Mouse (Mus musculus) embryonic facial prominence, embryonic 11.5 days (tissue): Measurements from ENCODE around the gene Phlpp1. TPM values are rescaled to one million over a fixed set of nuclear protein-coding genes. Genes with fewer than 3 reads are reported as not detected.

ENCODE experiments used
- ATAC-seq: fragments of 200-750 bp; cut with Nextera tagmentation; replicated peaks from 2 replicates; pipeline ENCODE4 v1.8.0; 2017; ENCODE audit warnings: low read depth; ENCODE audit not compliant: insufficient number of reproducible peaks, low FRiP score, low TSS enrichment
- DNase-seq: peaks from one replicate; pipeline ENCODE4 v3.0.0-alpha.2; 2015; ENCODE audit warnings: low spot score
- H3K27ac ChIP-seq: fragments of 300-500 bp; sonication (generic); replicated peaks from 2 replicates; pipeline ENCODE4 v1.5.1; 2014; ENCODE audit warnings: mild to moderate bottlenecking, low read depth, low read length, control low read depth
- H3K27me3 ChIP-seq: fragments of 300-500 bp; sonication (generic); 2 replicates; pipeline ENCODE4 v1.6.1; 2014; ENCODE audit warnings: mild to moderate bottlenecking, low read length, moderate library complexity, mixed read lengths; ENCODE audit not compliant: control insufficient read depth, insufficient read depth
- H3K36me3 ChIP-seq: fragments of 300-500 bp; sonication (generic); replicated peaks from 2 replicates; pipeline ENCODE4 v1.6.1; 2014; ENCODE audit warnings: low read depth, mild to moderate bottlenecking, low read length, moderate library complexity, mixed read lengths; ENCODE audit not compliant: control insufficient read depth, insufficient read depth
- H3K4me1 ChIP-seq: fragments of 300-500 bp; sonication (generic); 2 replicates; pipeline ENCODE4 v1.6.1; 2014; ENCODE audit warnings: low read length, mixed read lengths; ENCODE audit not compliant: control insufficient read depth, insufficient read depth
- H3K4me2 ChIP-seq: fragments of 300-500 bp; sonication (generic); 2 replicates; pipeline ENCODE4 v1.6.1; 2014; ENCODE audit warnings: low read depth, mild to moderate bottlenecking, control low read depth, low read length, moderate library complexity
- H3K4me3 ChIP-seq: fragments of 300-500 bp; sonication (generic); 2 replicates; pipeline ENCODE4 v1.5.1; 2014; ENCODE audit warnings: low read depth, low read length, control low read depth
- H3K9ac ChIP-seq: fragments of 300-500 bp; sonication (generic); replicated peaks from 2 replicates; pipeline ENCODE4 v1.6.1; 2014; ENCODE audit warnings: mild to moderate bottlenecking, control low read depth, low read length
- H3K9me3 ChIP-seq: fragments of 300-500 bp; sonication (generic); replicated peaks from 2 replicates; pipeline ENCODE4 v1.6.1; 2016; ENCODE audit warnings: mild to moderate bottlenecking, low read length, inconsistent platforms, mixed read lengths; ENCODE audit not compliant: control insufficient read depth
- WGBS: fragments of 180-500 bp; shearing (Covaris S2); extraction: QIAGEN DNeasy Blood & Tissue Kit; methylation state at CpG from one replicate; pipeline ENCODE4 v1.1.7; 2014; 5-methylcytosine and 5-hydroxymethylcytosine counted together
- polyA plus RNA-seq: library from polyadenylated mRNA; unstranded; fragments of >200 nt; fragmentation: Nextera tagmentation; extraction: Ambion mirVana; gene quantifications from 2 replicates; pipeline ENCODE4 v1.2.1, GENCODE M21; 2014

Gene Phlpp1
- polyA plus RNA-seq, 1 experiment from 2014 or later = 3.8 TPM

DNA sequence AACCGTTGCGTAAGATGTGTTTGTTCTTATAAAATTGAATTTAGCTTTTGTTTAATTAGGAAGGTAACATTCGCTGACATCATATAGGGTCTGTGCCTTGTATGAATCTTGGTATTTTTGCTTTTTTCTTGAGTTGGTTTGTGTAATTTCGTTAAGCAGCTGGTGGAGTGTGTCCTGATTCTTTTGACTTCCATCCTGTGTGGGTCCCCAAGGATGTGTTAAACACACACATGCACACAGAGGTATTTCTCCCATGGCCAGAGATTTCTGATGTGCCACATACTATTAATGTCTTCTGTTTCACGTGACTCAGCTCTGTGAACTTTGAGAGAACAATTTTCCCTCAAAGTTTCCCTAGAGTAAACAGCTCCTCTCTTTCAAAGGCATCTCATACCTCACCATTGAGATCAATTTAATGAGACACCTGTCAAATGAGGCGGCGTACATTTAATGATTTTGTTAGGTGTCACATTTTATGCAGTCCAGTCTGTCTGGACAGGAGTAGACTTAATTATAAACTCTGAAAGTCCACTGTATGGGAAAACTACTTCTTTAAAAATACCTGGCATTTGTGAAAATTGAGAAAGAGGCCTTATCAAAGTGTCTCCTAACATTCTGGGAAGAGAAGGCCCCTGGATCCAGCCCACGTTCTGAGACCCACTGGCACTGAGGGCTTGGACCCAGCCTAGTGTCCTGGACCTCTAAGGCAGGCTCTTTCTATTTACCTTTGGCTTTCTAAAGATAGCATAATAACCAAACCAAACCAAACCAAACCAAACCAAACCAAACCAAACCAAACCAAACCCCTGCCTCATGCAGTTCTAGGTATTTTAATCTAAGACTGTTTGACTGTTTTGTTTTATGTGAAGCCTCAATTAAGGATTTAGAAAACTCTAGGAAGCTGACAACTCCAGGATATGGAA is 6.6 kb downstream of the Phlpp1 start:
- no peak overlapping the region for H3K27ac ChIP-seq
- H3K4me1 ChIP-seq = peaks cover 4% of the 10 kb centered on the region; the same call in 1 of the 2 replicates
- no peaks in the 10 kb centered on the region for H3K27me3 ChIP-seq
- no peaks in the 10 kb centered on the region for H3K36me3 ChIP-seq
- no peak overlapping the region for H3K4me2 ChIP-seq
- no peak overlapping the region for H3K4me3 ChIP-seq
- DNase-seq = no peak
- WGBS = 64% methylated on average over 8 of the region's 8 CpGs
- no peak; the same call in 1 of the 2 replicates for ATAC-seq
- no peak overlapping the region for H3K9ac ChIP-seq
- H3K9me3 ChIP-seq = no peaks in the 10 kb centered on the region

DNA sequence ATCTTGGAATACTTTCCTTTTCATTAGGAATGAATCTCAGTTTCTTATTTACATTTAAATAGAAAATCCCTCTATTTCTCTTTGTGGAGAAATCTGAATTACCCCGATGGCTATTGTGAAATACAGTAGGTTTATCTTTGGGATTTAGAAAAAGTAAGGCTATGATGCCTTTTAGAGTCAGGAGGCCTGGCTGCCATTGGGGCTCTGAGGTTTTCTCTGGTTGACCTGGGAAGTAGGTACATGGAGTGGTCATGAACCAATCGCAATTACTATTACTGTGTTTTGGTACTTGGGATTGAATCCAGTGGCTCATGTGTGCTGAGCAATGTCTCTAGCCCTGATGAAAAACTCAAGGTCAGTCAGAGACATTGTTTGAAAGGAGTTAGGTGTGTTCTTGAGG is 12.1 kb downstream of the Phlpp1 start:
- no peak overlapping the region for H3K9ac ChIP-seq
- 99% methylated on average over 2 of the region's 2 CpGs for WGBS
- no peak for DNase-seq
- no peaks in the 10 kb centered on the region for H3K4me1 ChIP-seq
- H3K27me3 ChIP-seq = no peaks in the 10 kb centered on the region
- no peaks in the 10 kb centered on the region for H3K36me3 ChIP-seq
- H3K9me3 ChIP-seq = no peaks in the 10 kb centered on the region
- no peak for ATAC-seq
- H3K4me2 ChIP-seq = no peak overlapping the region
- H3K27ac ChIP-seq = no peak overlapping the region
- no peak overlapping the region for H3K4me3 ChIP-seq

DNA sequence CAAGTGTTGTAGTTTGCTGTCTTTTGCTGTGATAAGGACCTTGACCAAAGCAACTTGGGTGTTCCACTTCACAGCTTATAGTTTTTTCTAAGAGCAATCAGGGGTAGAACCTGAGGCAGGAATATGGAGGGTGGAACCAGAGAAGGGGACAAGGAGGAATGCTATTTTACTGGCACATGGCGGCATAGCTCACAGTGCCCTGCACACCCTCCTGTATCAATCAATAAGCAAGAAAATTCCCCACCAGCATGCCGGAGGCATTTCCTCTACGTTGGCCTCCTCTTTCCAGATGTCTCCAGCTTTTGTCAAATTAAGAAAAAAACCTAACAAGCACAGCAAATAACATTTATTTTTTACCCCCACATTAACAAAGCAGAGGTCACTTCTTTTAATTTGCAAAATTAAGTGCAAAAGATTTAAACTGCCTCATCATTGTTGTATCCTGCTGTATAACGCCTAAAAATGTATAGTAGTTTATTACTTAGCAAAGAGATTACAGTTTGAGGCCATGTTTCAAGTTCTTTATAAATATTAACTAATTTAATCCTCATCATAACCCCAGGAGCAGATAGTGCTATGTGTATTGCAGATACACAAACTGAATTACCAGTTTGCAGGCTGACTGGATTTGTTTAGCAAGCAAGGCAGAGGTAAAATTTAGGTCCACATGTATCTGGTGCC is 13.4 kb downstream of the Phlpp1 start:
- no peak for ATAC-seq

DNA sequence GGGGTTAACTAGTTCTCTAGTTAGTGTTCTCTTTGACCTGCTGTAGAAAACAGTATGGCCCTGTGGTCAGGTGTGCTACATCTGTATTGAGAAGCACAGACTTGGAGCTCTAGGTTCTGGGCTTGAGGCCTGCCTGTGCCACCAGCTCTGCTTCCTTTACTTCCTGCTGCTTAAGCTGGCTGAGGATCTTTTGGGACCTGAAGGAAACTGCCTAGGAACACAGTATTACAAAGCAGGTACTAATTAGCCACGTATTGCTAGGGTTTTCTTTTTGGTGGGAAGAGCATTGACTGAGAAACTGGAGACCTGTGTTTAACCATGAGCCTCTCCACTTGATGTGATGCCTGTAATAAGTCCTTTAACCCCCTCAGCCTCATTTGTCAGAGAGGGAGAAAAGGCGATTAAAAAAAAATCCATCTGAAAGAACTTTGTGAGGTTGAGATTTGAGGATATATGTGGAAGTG is 13.9 kb downstream of the Phlpp1 start:
- no peak overlapping the region for H3K4me2 ChIP-seq
- DNase-seq (no peak), ATAC-seq (no peak)
- H3K9me3 ChIP-seq = no peaks in the 10 kb centered on the region
- H3K4me1 ChIP-seq = no peaks in the 10 kb centered on the region
- H3K9ac ChIP-seq = no peak overlapping the region
- H3K27ac ChIP-seq = no peak overlapping the region
- H3K27me3 ChIP-seq = no peaks in the 10 kb centered on the region
- H3K4me3 ChIP-seq = no peak overlapping the region
- no peaks in the 10 kb centered on the region for H3K36me3 ChIP-seq
- WGBS = 45% methylated on average over 2 of the region's 2 CpGs

More for the DNA sequence above, 13.4 kb downstream of the Phlpp1 start:
- H3K27me3 ChIP-seq = no peaks in the 10 kb centered on the region
- no peaks in the 10 kb centered on the region for H3K9me3 ChIP-seq
- H3K36me3 ChIP-seq = no peaks in the 10 kb centered on the region
- no peak overlapping the region for H3K4me2 ChIP-seq
- H3K9ac ChIP-seq = no peak overlapping the region
- WGBS = 52% methylated on average over 4 of the region's 4 CpGs
- H3K27ac ChIP-seq = no peak overlapping the region
- DNase-seq = no peak
- H3K4me3 ChIP-seq = no peak overlapping the region
- H3K4me1 ChIP-seq = no peaks in the 10 kb centered on the region

DNA sequence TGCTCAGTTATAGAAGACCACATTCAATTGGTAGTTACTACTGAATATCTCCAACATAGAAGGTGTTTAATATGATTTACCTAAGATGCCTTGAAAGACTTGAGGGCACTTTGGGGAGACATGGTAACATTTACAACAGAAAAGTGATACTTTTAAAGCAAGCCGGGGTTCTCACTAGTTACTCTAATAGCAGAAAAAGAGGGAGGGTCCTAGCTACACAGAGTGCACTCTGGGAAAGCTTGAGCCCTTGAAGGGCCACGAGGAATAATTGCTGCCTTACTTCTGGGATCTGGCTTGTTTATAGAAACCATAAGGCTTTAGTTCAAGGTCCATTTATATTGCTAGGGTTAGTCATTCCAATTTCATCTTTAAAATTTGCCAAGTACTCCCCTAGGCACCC is 14.5 kb downstream of the Phlpp1 start:
- H3K4me2 ChIP-seq = no peak overlapping the region
- H3K4me1 ChIP-seq = no peaks in the 10 kb centered on the region

DNA sequence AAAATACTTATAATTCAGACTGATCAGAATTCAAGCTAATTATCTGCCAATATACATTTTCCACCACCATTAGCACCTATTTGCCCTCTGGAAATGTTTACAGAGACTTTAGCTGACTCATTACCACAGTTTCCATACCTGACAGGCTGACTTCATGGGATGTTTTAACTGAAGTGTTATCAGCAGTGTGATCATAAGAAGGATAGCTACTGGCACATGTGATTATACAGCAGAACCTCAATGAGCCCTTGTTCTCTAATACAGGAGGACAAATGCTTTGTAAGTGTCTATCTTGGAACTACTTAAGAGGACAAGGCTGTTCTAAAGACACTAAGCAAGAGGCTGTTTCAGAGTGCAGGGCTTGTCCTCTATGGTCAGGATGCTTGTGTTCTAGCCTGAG is 15.9 kb downstream of the Phlpp1 start:
- no peak for ATAC-seq
- no peak overlapping the region for H3K4me3 ChIP-seq
- H3K9me3 ChIP-seq = no peaks in the 10 kb centered on the region
- no peak overlapping the region for H3K4me2 ChIP-seq
- H3K27me3 ChIP-seq = no peaks in the 10 kb centered on the region
- DNase-seq = no peak
- no peak overlapping the region for H3K27ac ChIP-seq
- H3K36me3 ChIP-seq = no peaks in the 10 kb centered on the region
- no peaks in the 10 kb centered on the region for H3K4me1 ChIP-seq
- H3K9ac ChIP-seq = no peak overlapping the region

More for the DNA sequence above, 14.5 kb downstream of the Phlpp1 start:
- no peak overlapping the region for H3K4me3 ChIP-seq
- WGBS = 35% methylated on average over 2 of the region's 2 CpGs
- no peaks in the 10 kb centered on the region for H3K27me3 ChIP-seq
- no peak overlapping the region for H3K27ac ChIP-seq
- no peaks in the 10 kb centered on the region for H3K9me3 ChIP-seq
- DNase-seq (no peak), ATAC-seq (no peak)
- no peak overlapping the region for H3K9ac ChIP-seq
- no peaks in the 10 kb centered on the region for H3K36me3 ChIP-seq

DNA sequence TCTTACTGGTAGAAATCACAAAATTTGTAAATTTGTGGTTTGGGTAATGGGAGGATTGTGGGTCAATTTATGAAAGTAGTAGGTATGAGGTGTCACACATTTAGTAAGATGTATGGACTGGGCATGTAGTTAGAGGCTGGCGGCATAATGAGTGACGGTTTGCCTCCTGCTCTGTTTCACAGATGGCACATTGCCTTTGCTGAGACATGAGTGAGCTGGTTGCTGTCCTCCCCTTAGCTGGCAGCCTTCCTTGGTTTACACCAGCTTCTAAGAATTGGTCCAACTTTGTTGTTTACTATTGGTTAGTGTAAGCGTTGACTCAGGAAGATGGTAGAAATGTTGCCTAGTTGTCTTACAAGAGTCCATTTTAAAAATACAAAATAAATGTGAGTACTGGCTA is 17.2 kb downstream of the Phlpp1 start:
- Histone ChIP-seq H3K36me3 (no peaks in the 10 kb centered on the region), H3K27ac (no peak overlapping the region), H3K4me2 (no peak overlapping the region), H3K4me1 (no peaks in the 10 kb centered on the region), H3K27me3 (no peaks in the 10 kb centered on the region), H3K9me3 (no peaks in the 10 kb centered on the region), H3K4me3 (no peak overlapping the region), H3K9ac (no peak overlapping the region)
- WGBS = 96% methylated on average over 3 of the region's 3 CpGs
- ATAC-seq (no peak), DNase-seq (no peak)

DNA sequence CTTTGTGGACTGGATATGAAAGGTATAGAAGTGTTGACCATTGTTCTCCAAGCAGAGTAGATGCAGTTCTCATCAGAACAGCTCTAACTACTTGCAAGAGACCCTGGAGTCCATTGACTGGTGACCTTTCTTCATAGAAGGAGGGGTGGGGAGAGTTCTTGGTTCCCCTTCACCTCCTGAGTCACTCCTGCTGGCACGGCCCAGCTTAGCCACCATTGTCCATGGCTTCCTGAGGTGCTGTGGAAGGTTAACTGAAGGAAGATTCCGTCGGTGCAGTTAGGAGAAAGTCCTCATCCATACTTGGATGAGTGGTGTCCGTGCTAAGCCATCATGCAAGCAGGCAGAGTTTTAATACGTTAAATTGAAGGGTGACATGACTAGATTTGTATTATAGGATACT is 17.8 kb downstream of the Phlpp1 start:
- H3K4me2 ChIP-seq = no peak overlapping the region
- no peak overlapping the region for H3K9ac ChIP-seq
- no peak overlapping the region for H3K4me3 ChIP-seq
- WGBS = 91% methylated on average over 5 of the region's 5 CpGs
- ATAC-seq (no peak), DNase-seq (no peak)
- no peaks in the 10 kb centered on the region for H3K27me3 ChIP-seq
- H3K4me1 ChIP-seq = no peaks in the 10 kb centered on the region
- no peaks in the 10 kb centered on the region for H3K36me3 ChIP-seq
- no peak overlapping the region for H3K27ac ChIP-seq
- H3K9me3 ChIP-seq = no peaks in the 10 kb centered on the region
